Mouse (Mus musculus) brain, embryonic 14.5 days (tissue): ENCODE measurements around the gene Dcaf5.

Experiments
- CTCF ChIP-seq: fragments of 200-500 bp; IDR thresholded peaks from 2 replicates; pipeline ENCODE4 v1.5.1; 2012; ENCODE audit warnings: inconsistent platforms, mild to moderate bottlenecking, moderate library complexity, borderline replicate concordance; ENCODE audit not compliant: insufficient read depth, insufficient read length; ENCODE audit errors: extremely low read depth
- POLR2A ChIP-seq: fragments of 200-500 bp; IDR thresholded peaks from 2 replicates; pipeline ENCODE4 v1.6.1; 2012; ENCODE audit warnings: mild to moderate bottlenecking, inconsistent platforms, borderline replicate concordance; ENCODE audit not compliant: poor library complexity, insufficient read depth, insufficient read length, severe bottlenecking; ENCODE audit errors: extremely low read depth

DNA sequence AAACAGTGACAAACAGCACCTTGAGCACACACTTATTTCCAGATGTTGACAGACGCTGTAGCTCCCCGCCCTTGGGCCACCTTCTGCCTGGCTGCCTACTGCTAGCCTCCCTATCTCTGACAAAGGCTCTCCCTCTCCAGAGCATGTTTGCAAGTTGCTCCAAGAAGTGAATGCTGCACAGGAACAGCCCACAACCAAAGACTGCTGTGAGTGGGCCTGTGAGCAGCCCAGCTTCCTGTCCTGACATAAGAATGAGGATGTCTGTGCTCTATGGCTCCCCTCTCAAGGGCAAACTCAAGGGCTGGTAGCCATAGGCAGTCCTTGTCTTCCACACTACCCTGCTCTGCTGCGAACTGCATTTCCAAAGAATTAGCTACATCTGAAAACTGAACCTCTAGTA, 71.1 kb downstream of the Dcaf5 start:
- TF ChIP-seq POLR2A: no peak
- TF ChIP-seq CTCF: no peak
